Mouse (Mus musculus) megakaryocyte, embryonic 14.5 days (primary cell): ENCODE measurements around the gene Zfp94.

ENCODE experiments used
- FLI1 ChIP-seq: IDR thresholded peaks from 2 replicates; pipeline ENCODE4 v1.6.1; 2012; ENCODE audit warnings: low read length, inconsistent platforms, mixed read lengths
- GATA1 ChIP-seq: IDR thresholded peaks from 3 replicates; pipeline ENCODE4 v1.6.1; 2012; ENCODE audit warnings: mixed read lengths, low read length, inconsistent platforms, borderline replicate concordance

- TF ChIP-seq GATA1 = no peak
- TF ChIP-seq FLI1 = no peak
Observed at GRCm38 (mm10) chr7:24253779-24254615, 62.5 kb downstream of the Zfp94 start.
